Mouse (Mus musculus): ENCODE measurements at regions not wholly inside any gene's neighbourhood (a gene's known extent, or its start where the extent isn't known, plus 50 kb on each side); places are given as distances from the start of the nearest gene placed in this dataset.

DNA sequence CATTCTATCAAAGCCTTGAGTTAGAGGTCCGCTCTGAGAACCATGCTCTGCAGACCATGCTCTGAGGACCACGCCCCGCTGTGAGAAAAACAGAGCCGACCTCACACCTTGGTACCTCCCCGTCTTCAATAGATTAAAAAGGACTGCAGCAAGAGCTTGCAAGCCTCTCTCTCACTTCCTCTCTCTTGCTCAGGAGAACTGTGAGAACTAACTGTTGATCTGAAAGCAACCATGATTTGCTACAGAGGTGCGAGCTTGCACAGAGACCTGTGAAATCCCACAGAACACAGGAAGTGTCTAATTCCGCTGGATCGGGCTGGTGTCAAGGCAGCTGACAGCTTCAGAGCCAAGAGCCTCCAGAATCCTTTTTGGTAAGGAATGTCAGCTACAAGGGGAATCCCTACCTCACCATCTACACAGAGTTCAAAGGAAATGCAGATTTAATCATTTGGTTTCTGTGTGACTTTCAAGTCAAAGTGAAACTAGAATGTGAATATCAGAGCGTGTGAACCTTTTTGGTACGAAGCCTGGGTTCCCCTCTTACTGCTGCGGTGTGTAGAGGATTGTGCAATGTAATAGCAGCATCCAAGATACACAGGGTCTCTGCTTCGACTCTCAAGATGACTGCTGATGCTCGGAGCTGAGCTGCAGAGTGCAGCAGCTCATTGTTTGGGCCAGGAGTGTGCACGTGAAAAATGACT is 315.3 kb upstream of the Klf3 start:
- H3K4me2 ChIP-seq (replicated peaks; ENCODE audit: low read depth, low read length, severe bottlenecking) = no peak overlapping the region
- H3K27ac ChIP-seq (replicated peaks; ENCODE audit: low read depth, low read length) = no peak overlapping the region
- no peaks in the 10 kb centered on the region for H3K9me3 ChIP-seq (ENCODE audit: control insufficient read depth, low read length)
- H3K9ac ChIP-seq (ENCODE audit: low read depth, low read length, severe bottlenecking) = no peak overlapping the region
- no peaks in the 10 kb centered on the region for H3K4me1 ChIP-seq (ENCODE audit: control insufficient read depth, insufficient read depth, low read length)
- no peaks in the 10 kb centered on the region for H3K27me3 ChIP-seq (ENCODE audit: control insufficient read depth, insufficient read depth, low read length)
- no peaks in the 10 kb centered on the region for H3K36me3 ChIP-seq (ENCODE audit: control insufficient read depth, insufficient read depth, low read length)
- ATAC-seq (ENCODE audit: low FRiP score, low read depth) (no peak), DNase-seq (ENCODE audit: low spot score) (no peak)
- H3K4me3 ChIP-seq (replicated peaks; ENCODE audit: low read length) = no peak overlapping the region
- no peak for TF ChIP-seq POLR2A (IDR thresholded peaks at IDR 0.05; ENCODE audit: borderline replicate concordance, extremely low read depth, insufficient read depth, insufficient read length)
- WGBS = 56% methylated on average over 14 of the region's 14 CpGs

DNA sequence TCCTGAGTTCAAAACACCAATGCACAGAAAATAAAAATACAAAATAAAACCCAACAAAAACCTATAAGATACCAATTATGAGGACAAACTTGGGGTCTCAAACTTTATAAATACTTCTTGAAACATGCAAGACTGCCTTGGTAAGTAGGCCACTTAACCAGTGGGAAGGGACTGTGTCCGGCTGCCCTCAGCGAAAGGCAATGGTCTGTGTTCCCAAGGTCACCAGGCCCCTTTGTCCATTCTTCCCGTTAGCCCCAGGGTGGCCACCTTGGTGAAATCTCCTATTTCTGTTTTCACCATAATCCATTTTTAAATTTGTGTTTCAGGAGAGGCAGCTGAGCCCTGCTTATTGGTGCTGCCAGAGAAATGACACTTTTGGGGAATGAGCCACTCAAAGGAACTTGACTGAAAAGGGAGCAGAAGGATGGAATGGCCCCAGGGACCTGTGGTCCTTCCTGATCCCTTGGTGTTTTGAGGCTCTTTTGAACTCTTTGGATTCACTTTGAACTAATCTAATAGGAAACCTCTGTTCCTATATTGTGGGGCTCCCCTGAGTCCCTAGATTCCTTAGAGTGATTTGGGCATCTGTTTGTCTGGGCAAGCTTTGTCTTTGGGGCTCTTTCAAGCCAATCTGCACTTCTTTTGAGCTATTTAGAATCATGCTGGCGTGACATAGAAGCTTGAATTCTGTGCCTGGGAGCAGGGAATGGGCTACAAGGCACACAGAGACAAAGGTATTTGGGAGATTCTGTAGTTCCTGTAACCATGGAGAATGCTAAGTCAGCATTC is 313.3 kb upstream of the Klf3 start:
- H3K4me2 ChIP-seq (replicated peaks; ENCODE audit: low read depth, low read length, severe bottlenecking) = no peak overlapping the region
- H3K9me3 ChIP-seq (ENCODE audit: control insufficient read depth, low read length) = no peaks in the 10 kb centered on the region
- DNase-seq (ENCODE audit: low spot score) (no peak), ATAC-seq (ENCODE audit: low FRiP score, low read depth) (no peak)
- H3K4me3 ChIP-seq (replicated peaks; ENCODE audit: low read length) = no peak overlapping the region
- H3K36me3 ChIP-seq (ENCODE audit: control insufficient read depth, insufficient read depth, low read length) = no peaks in the 10 kb centered on the region
- no peak for TF ChIP-seq POLR2A (IDR thresholded peaks at IDR 0.05; ENCODE audit: borderline replicate concordance, extremely low read depth, insufficient read depth, insufficient read length)
- no peaks in the 10 kb centered on the region for H3K27me3 ChIP-seq (ENCODE audit: control insufficient read depth, insufficient read depth, low read length)
- 87% methylated on average over 4 of the region's 4 CpGs for WGBS
- H3K4me1 ChIP-seq (ENCODE audit: control insufficient read depth, insufficient read depth, low read length) = no peaks in the 10 kb centered on the region
- no peak overlapping the region for H3K9ac ChIP-seq (ENCODE audit: low read depth, low read length, severe bottlenecking)
- no peak overlapping the region for H3K27ac ChIP-seq (replicated peaks; ENCODE audit: low read depth, low read length)

- Histone ChIP-seq H3K4me2 (replicated peaks; ENCODE audit: low read depth, low read length, severe bottlenecking) (no peak overlapping the region), H3K9me3 (ENCODE audit: control insufficient read depth, low read length) (no peaks in the 10 kb centered on the region), H3K36me3 (ENCODE audit: control insufficient read depth, insufficient read depth, low read length) (no peaks in the 10 kb centered on the region), H3K27me3 (ENCODE audit: control insufficient read depth, insufficient read depth, low read length) (no peaks in the 10 kb centered on the region), H3K27ac (replicated peaks; ENCODE audit: low read depth, low read length) (no peak overlapping the region), H3K9ac (ENCODE audit: low read depth, low read length, severe bottlenecking) (no peak overlapping the region), H3K4me1 (ENCODE audit: control insufficient read depth, insufficient read depth, low read length) (no peaks in the 10 kb centered on the region), H3K4me3 (replicated peaks; ENCODE audit: low read length) (no peak overlapping the region)
- ATAC-seq (ENCODE audit: low FRiP score, low read depth) (no peak), DNase-seq (ENCODE audit: low spot score) (no peak)
- no peak for TF ChIP-seq POLR2A (IDR thresholded peaks at IDR 0.05; ENCODE audit: borderline replicate concordance, extremely low read depth, insufficient read depth, insufficient read length)
- 65% methylated on average over 5 of the region's 5 CpGs for WGBS
Measured at GRCm38 (mm10) chr5:64490445-64490950, 312.7 kb upstream of the Klf3 start.

- Histone ChIP-seq H3K9ac (ENCODE audit: low read depth, low read length, severe bottlenecking) (no peak overlapping the region), H3K4me3 (replicated peaks; ENCODE audit: low read length) (no peak overlapping the region), H3K27me3 (ENCODE audit: control insufficient read depth, insufficient read depth, low read length) (no peaks in the 10 kb centered on the region), H3K27ac (replicated peaks; ENCODE audit: low read depth, low read length) (no peak overlapping the region), H3K4me2 (replicated peaks; ENCODE audit: low read depth, low read length, severe bottlenecking) (no peak overlapping the region), H3K4me1 (ENCODE audit: control insufficient read depth, insufficient read depth, low read length) (no peaks in the 10 kb centered on the region), H3K36me3 (ENCODE audit: control insufficient read depth, insufficient read depth, low read length) (no peaks in the 10 kb centered on the region), H3K9me3 (ENCODE audit: control insufficient read depth, low read length) (no peaks in the 10 kb centered on the region)
- ATAC-seq (ENCODE audit: low FRiP score, low read depth) (no peak), DNase-seq (ENCODE audit: low spot score) (no peak)
- 95% methylated on average over 4 of the region's 4 CpGs for WGBS
- no peak for TF ChIP-seq POLR2A (IDR thresholded peaks at IDR 0.05; ENCODE audit: borderline replicate concordance, extremely low read depth, insufficient read depth, insufficient read length)
Measured at GRCm38 (mm10) chr5:64494429-64494828, 308.8 kb upstream of the Klf3 start.

DNA sequence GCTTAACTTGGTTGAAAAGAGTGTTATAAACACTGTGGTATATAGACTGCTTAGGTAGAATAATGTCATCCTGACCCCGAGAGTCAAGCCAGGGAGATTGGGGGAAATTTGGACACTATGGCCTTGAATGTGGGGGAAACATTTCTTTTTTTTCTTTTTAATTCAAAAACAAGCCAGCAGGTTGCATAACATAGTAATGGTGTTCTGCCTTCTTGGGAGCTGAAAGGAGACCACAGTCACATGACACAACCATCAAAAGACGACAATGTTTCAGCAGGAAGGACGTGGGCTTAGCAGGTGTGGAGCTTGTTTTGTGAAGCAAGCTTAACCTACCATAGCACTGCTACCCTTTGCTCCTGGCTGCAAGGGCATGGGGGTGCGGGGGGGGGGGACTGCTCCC is 306.3 kb upstream of the Klf3 start:
- WGBS = 83% methylated on average over 4 of the region's 4 CpGs
- H3K27me3 ChIP-seq (ENCODE audit: control insufficient read depth, insufficient read depth, low read length) = no peaks in the 10 kb centered on the region
- H3K4me1 ChIP-seq (ENCODE audit: control insufficient read depth, insufficient read depth, low read length) = peaks cover 7% of the 10 kb centered on the region; the same call in 1 of the 2 replicates
- H3K27ac ChIP-seq (replicated peaks; ENCODE audit: low read depth, low read length) = no peak overlapping the region
- DNase-seq (ENCODE audit: low spot score) = no peak
- ATAC-seq (ENCODE audit: low FRiP score, low read depth) = no peak
- H3K9ac ChIP-seq (ENCODE audit: low read depth, low read length, severe bottlenecking) = no peak overlapping the region
- H3K4me2 ChIP-seq (replicated peaks; ENCODE audit: low read depth, low read length, severe bottlenecking) = no peak overlapping the region
- H3K4me3 ChIP-seq (replicated peaks; ENCODE audit: low read length) = no peak overlapping the region
- no peaks in the 10 kb centered on the region for H3K9me3 ChIP-seq (ENCODE audit: control insufficient read depth, low read length)
- TF ChIP-seq POLR2A (IDR thresholded peaks at IDR 0.05; ENCODE audit: borderline replicate concordance, extremely low read depth, insufficient read depth, insufficient read length) = no peak
- H3K36me3 ChIP-seq (ENCODE audit: control insufficient read depth, insufficient read depth, low read length) = no peaks in the 10 kb centered on the region
